Mouse (Mus musculus) thymus, adult 2 months (tissue): Measurements from ENCODE around the gene Six3. TPM values are rescaled to one million over a fixed set of nuclear protein-coding genes. Genes with fewer than 3 reads are reported as not detected.

ENCODE experiments used
- DNase-seq: peaks from one replicate; pipeline ENCODE4 v3.0.0; 2021
- H3K27ac ChIP-seq: fragments of 200-500 bp; 2 replicates; pipeline ENCODE4 v1.5.1; 2012; ENCODE audit warnings: low read length, control low read depth; ENCODE audit not compliant: control insufficient read depth, insufficient read depth
- H3K27me3 ChIP-seq: fragments of 200-500 bp; 2 replicates; pipeline ENCODE4 v1.6.1; 2012; ENCODE audit warnings: mild to moderate bottlenecking, low read length, moderate library complexity, mixed read lengths; ENCODE audit not compliant: control insufficient read depth, insufficient read depth
- H3K36me3 ChIP-seq: fragments of 200-500 bp; 2 replicates; pipeline ENCODE4 v1.6.1; 2012; ENCODE audit warnings: mild to moderate bottlenecking, low read length, moderate library complexity; ENCODE audit not compliant: control insufficient read depth, insufficient read depth
- H3K4me1 ChIP-seq: fragments of 200-500 bp; replicated peaks from 2 replicates; pipeline ENCODE4 v1.6.1; 2012; ENCODE audit warnings: low read length; ENCODE audit not compliant: control insufficient read depth, insufficient read depth
- H3K4me3 ChIP-seq: fragments of 200-500 bp; 2 replicates; pipeline ENCODE4 v1.5.1; 2012; ENCODE audit warnings: mild to moderate bottlenecking, low read length, control low read depth, moderate library complexity; ENCODE audit not compliant: control insufficient read depth, insufficient read depth
- CTCF ChIP-seq: fragments of 200-500 bp; IDR thresholded peaks from 2 replicates; pipeline ENCODE4 v1.5.1; 2012; ENCODE audit warnings: mild to moderate bottlenecking, control low read depth, low read length, moderate library complexity, borderline replicate concordance; ENCODE audit not compliant: control insufficient read depth, poor library complexity, insufficient read depth; ENCODE audit errors: extremely low read depth
- POLR2A ChIP-seq: fragments of 200-500 bp; IDR thresholded peaks from 2 replicates; pipeline ENCODE4 v1.6.1; 2012; ENCODE audit warnings: mild to moderate bottlenecking, low read length, control low read depth, moderate library complexity; ENCODE audit not compliant: control insufficient read depth, poor library complexity, insufficient read depth; ENCODE audit errors: extremely low read depth
- WGBS: fragments of 180-500 bp; shearing (Covaris S2); methylation state at CpG from one replicate; pipeline ENCODE4 v1.1.7; 2018; 5-methylcytosine and 5-hydroxymethylcytosine counted together
- polyA plus RNA-seq: library from polyadenylated mRNA; depleted of rRNA; stranded (reverse); fragments of >200 nt; gene quantifications from 2 replicates; pipeline ENCODE4 v1.2.3, GENCODE M21; 2012; rRNA removed

Gene Six3
- polyA plus RNA-seq, 1 experiment, result 0.08 TPM

DNA sequence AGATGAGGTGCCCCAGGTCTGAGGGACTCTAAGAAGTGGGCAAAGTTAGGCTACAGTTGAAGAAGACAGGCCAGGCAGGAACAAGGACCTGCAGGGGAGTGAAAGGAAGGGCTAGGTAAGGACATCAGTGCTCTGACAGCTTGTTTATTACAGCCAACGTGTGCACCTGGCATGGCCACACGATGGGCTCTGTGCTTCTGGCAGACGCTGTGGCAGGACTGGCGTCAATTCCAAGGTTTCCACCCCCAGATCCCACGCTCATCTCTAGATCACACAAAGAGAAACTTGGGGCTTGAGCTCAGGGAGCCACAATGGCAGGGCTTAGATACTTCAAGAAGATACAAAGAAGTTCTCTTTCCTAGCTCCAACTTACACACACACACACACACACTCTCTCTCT is 48.1 kb downstream of the Six3 start:
- no peaks in the 10 kb centered on the region for H3K36me3 ChIP-seq
- no peak for DNase-seq
- H3K27ac ChIP-seq, result no peak overlapping the region
- TF ChIP-seq POLR2A (no peak), CTCF (no peak)
- H3K4me3 ChIP-seq, result no peak overlapping the region
- no peaks in the 10 kb centered on the region for H3K4me1 ChIP-seq
- 74% methylated on average over 5 of the region's 5 CpGs for WGBS
- H3K27me3 ChIP-seq, result no peaks in the 10 kb centered on the region

DNA sequence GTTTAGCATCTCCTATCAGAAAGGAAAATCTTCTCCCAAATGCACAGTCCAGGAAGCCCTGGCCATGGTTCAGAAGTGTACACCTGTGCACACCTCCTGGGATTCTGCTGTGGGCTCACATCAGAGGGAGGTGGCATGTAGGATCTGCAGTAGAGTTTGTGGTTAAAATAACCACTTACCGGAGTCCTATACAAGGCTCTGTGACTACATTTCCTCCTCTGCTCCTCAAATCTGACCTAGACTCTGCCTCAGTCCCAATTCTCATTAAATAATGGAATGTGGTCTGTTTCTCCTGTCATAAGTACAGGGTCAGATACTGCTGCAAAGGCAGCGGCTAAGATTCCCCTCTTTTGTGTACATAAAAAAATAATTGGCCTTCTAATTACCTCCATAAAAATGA is 50.8 kb downstream of the Six3 start:
- TF ChIP-seq CTCF, result no peak
- TF ChIP-seq POLR2A, result no peak
- Histone ChIP-seq H3K4me3 (no peak overlapping the region), H3K36me3 (no peaks in the 10 kb centered on the region), H3K27me3 (no peaks in the 10 kb centered on the region), H3K27ac (no peak overlapping the region), H3K4me1 (no peaks in the 10 kb centered on the region)
- 12% methylated on average over 2 of the region's 2 CpGs for WGBS
- no peak for DNase-seq

DNA sequence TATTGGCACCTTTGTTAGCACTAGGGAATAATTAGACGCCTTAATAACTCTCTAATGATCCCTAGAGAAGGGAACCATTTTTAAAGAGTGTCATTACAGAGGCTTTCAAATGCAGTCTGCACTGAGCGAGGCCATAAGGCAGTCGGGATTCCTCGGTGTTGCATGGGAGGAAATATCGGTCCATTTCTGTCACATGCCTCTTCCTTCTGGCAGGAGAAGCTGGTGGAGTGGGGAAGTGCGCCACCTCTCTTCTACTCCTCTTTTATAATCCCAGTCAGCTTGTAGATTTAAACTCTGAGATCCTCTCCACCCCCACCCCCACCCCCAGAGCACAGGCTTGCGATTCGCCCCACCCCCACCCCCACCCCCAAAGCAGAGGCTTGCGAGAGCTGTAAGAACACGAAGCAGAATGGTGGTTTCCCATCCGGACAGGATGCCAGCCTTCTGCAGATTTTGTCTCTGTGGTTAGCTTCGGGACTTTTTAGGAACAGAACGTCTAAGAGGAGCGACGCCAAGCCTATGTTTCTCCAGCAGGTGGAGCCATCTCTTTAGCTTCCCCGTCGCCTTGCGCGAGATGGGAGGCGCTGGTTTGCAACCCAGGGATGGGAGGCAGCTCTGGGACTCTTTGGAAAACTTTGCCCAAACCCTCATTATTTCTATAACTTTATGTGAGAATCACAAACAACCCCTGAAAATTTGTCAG is 51.4 kb downstream of the Six3 start:
- no peaks in the 10 kb centered on the region for H3K4me1 ChIP-seq
- 4% methylated on average over 20 of the region's 20 CpGs for WGBS
- no peaks in the 10 kb centered on the region for H3K27me3 ChIP-seq
- no peak overlapping the region for H3K4me3 ChIP-seq
- TF ChIP-seq CTCF (0 out of 2 replicates have a peak, but pooled peaks have one; percentile 48), POLR2A (no peak)
- no peaks in the 10 kb centered on the region for H3K36me3 ChIP-seq
- DNase-seq, result peak; percentile 37
- no peak overlapping the region for H3K27ac ChIP-seq

Other genes starting within 250 kb of the Six3 start
- 11.8 and 14.4 TPM in 2 replicates for gene Six2, start 74.7 kb downstream of the Six3 start, polyA plus RNA-seq